Mouse (Mus musculus): Measurements from ENCODE around the gene Egr4. TPM values are rescaled to one million over a fixed set of nuclear protein-coding genes. Genes with fewer than 3 reads are reported as not detected.

Egr4 gene
- polyA plus RNA-seq, 1 experiment from 2014 or later, result not detected

- H3K36me3 ChIP-seq (ENCODE audit: control insufficient read depth, insufficient read depth, low read length), result no peaks in the 10 kb centered on the region
- WGBS, result 8% methylated on average over 6 of the region's 6 CpGs
- no peak overlapping the region for H3K27ac ChIP-seq (ENCODE audit: low read depth, low read length)
- H3K9ac ChIP-seq (ENCODE audit: low read length), result peak overlapping the region; percentile 72
- ATAC-seq (ENCODE audit: low FRiP score) (no peak), DNase-seq (ENCODE audit: low spot score, missing footprints) (no peak)
- peak overlapping the region; percentile 54 for H3K4me2 ChIP-seq
- H3K4me1 ChIP-seq (ENCODE audit: control insufficient read depth, insufficient read depth, low read length), result peaks cover 16% of the 10 kb centered on the region
- H3K9me3 ChIP-seq (ENCODE audit: control insufficient read depth, low read length), result no peaks in the 10 kb centered on the region
- peak overlapping the region; percentile 57 for H3K4me3 ChIP-seq (ENCODE audit: low read depth, low read length)
- peaks cover 9% of the 10 kb centered on the region for H3K27me3 ChIP-seq (ENCODE audit: control insufficient read depth, insufficient read depth, low read length)
These were observed 11.8 kb downstream of the Egr4 start for GRCm38 (mm10) chr6:85501571-85502102.

- no peak for ATAC-seq (ENCODE audit: low FRiP score)
- H3K9me3 ChIP-seq (ENCODE audit: control insufficient read depth, low read length), result no peaks in the 10 kb centered on the region
- WGBS, result 82% methylated on average over 1 of the region's 1 CpGs
- H3K4me3 ChIP-seq (ENCODE audit: low read depth, low read length), result no peak overlapping the region
- no peak overlapping the region for H3K27ac ChIP-seq (ENCODE audit: low read depth, low read length)
- peaks cover 9% of the 10 kb centered on the region for H3K27me3 ChIP-seq (ENCODE audit: control insufficient read depth, insufficient read depth, low read length)
- no peak overlapping the region for H3K4me2 ChIP-seq
- H3K36me3 ChIP-seq (ENCODE audit: control insufficient read depth, insufficient read depth, low read length), result no peaks in the 10 kb centered on the region
- no peak overlapping the region for H3K9ac ChIP-seq (ENCODE audit: low read length)
- DNase-seq (ENCODE audit: low spot score, missing footprints), result no peak
- peaks cover 16% of the 10 kb centered on the region for H3K4me1 ChIP-seq (ENCODE audit: control insufficient read depth, insufficient read depth, low read length)
These were observed 13.0 kb downstream of the Egr4 start for GRCm38 (mm10) chr6:85500416-85500815.

GRCm38 (mm10) chr6:85498147-85498546, 15.2 kb downstream of the Egr4 start:
- Histone ChIP-seq H3K4me2 (no peak overlapping the region), H3K9me3 (ENCODE audit: control insufficient read depth, low read length) (no peaks in the 10 kb centered on the region), H3K27ac (ENCODE audit: low read depth, low read length) (no peak overlapping the region), H3K4me3 (ENCODE audit: low read depth, low read length) (no peak overlapping the region), H3K27me3 (ENCODE audit: control insufficient read depth, insufficient read depth, low read length) (peaks cover under 1% of the 10 kb centered on the region), H3K9ac (ENCODE audit: low read length) (no peak overlapping the region), H3K36me3 (ENCODE audit: control insufficient read depth, insufficient read depth, low read length) (no peaks in the 10 kb centered on the region), H3K4me1 (ENCODE audit: control insufficient read depth, insufficient read depth, low read length) (peaks cover 14% of the 10 kb centered on the region)
- ATAC-seq (ENCODE audit: low FRiP score) (no peak), DNase-seq (ENCODE audit: low spot score, missing footprints) (no peak)
- WGBS, result 78% methylated on average over 9 of the region's 9 CpGs

- no peak overlapping the region for H3K9ac ChIP-seq (ENCODE audit: low read length)
- no peak for ATAC-seq (ENCODE audit: low FRiP score)
- DNase-seq (ENCODE audit: low spot score, missing footprints), result no peak
- H3K4me2 ChIP-seq, result no peak overlapping the region
- no peaks in the 10 kb centered on the region for H3K27me3 ChIP-seq (ENCODE audit: control insufficient read depth, insufficient read depth, low read length)
- H3K4me3 ChIP-seq (ENCODE audit: low read depth, low read length), result no peak overlapping the region
- no peaks in the 10 kb centered on the region for H3K36me3 ChIP-seq (ENCODE audit: control insufficient read depth, insufficient read depth, low read length)
- no peak overlapping the region for H3K27ac ChIP-seq (ENCODE audit: low read depth, low read length)
- H3K4me1 ChIP-seq (ENCODE audit: control insufficient read depth, insufficient read depth, low read length), result peaks cover 7% of the 10 kb centered on the region
- no peaks in the 10 kb centered on the region for H3K9me3 ChIP-seq (ENCODE audit: control insufficient read depth, low read length)
These were observed 16.4 kb downstream of the Egr4 start for GRCm38 (mm10) chr6:85496976-85497375.

GRCm38 (mm10) chr6:85491606-85492005, 21.8 kb downstream of the Egr4 start:
- 92% methylated on average over 3 of the region's 3 CpGs for WGBS
- no peak for ATAC-seq (ENCODE audit: low FRiP score)

GRCm38 (mm10) chr6:85490252-85490651, 23.1 kb downstream of the Egr4 start:
- H3K4me1 ChIP-seq (ENCODE audit: control insufficient read depth, insufficient read depth, low read length), result peaks cover 8% of the 10 kb centered on the region; the same call in 1 of the 2 replicates
- H3K9ac ChIP-seq (ENCODE audit: low read length), result no peak overlapping the region
- H3K36me3 ChIP-seq (ENCODE audit: control insufficient read depth, insufficient read depth, low read length), result no peaks in the 10 kb centered on the region
- H3K9me3 ChIP-seq (ENCODE audit: control insufficient read depth, low read length), result no peaks in the 10 kb centered on the region
- WGBS, result 88% methylated on average over 4 of the region's 4 CpGs
- ATAC-seq (ENCODE audit: low FRiP score), result no peak
- no peak overlapping the region for H3K4me2 ChIP-seq
- no peak overlapping the region for H3K4me3 ChIP-seq (ENCODE audit: low read depth, low read length)
- DNase-seq (ENCODE audit: low spot score, missing footprints), result no peak
- no peak overlapping the region for H3K27ac ChIP-seq (ENCODE audit: low read depth, low read length)
- H3K27me3 ChIP-seq (ENCODE audit: control insufficient read depth, insufficient read depth, low read length), result peaks cover 12% of the 10 kb centered on the region

More at GRCm38 (mm10) chr6:85491606-85492005, 21.8 kb downstream of the Egr4 start:
- H3K36me3 ChIP-seq (ENCODE audit: control insufficient read depth, insufficient read depth, low read length), result no peaks in the 10 kb centered on the region
- no peaks in the 10 kb centered on the region for H3K9me3 ChIP-seq (ENCODE audit: control insufficient read depth, low read length)
- H3K9ac ChIP-seq (ENCODE audit: low read length), result no peak overlapping the region
- no peak overlapping the region for H3K4me3 ChIP-seq (ENCODE audit: low read depth, low read length)
- H3K27ac ChIP-seq (ENCODE audit: low read depth, low read length), result no peak overlapping the region
- DNase-seq (ENCODE audit: low spot score, missing footprints), result no peak
- no peak overlapping the region for H3K4me2 ChIP-seq
- H3K27me3 ChIP-seq (ENCODE audit: control insufficient read depth, insufficient read depth, low read length), result no peaks in the 10 kb centered on the region
- H3K4me1 ChIP-seq (ENCODE audit: control insufficient read depth, insufficient read depth, low read length), result peaks cover 8% of the 10 kb centered on the region; the same call in 1 of the 2 replicates

GRCm38 (mm10) chr6:85489717-85490116, 23.7 kb downstream of the Egr4 start:
- Histone ChIP-seq H3K36me3 (ENCODE audit: control insufficient read depth, insufficient read depth, low read length) (no peaks in the 10 kb centered on the region), H3K4me1 (ENCODE audit: control insufficient read depth, insufficient read depth, low read length) (peaks cover 8% of the 10 kb centered on the region; the same call in 1 of the 2 replicates), H3K4me3 (ENCODE audit: low read depth, low read length) (no peak overlapping the region), H3K9ac (ENCODE audit: low read length) (no peak overlapping the region), H3K4me2 (no peak overlapping the region), H3K9me3 (ENCODE audit: control insufficient read depth, low read length) (no peaks in the 10 kb centered on the region), H3K27me3 (ENCODE audit: control insufficient read depth, insufficient read depth, low read length) (peaks cover 18% of the 10 kb centered on the region), H3K27ac (ENCODE audit: low read depth, low read length) (no peak overlapping the region)
- ATAC-seq (ENCODE audit: low FRiP score), result no peak
- no peak for DNase-seq (ENCODE audit: low spot score, missing footprints)
- WGBS, result 78% methylated on average over 3 of the region's 3 CpGs

GRCm38 (mm10) chr6:85488510-85488909, 24.9 kb downstream of the Egr4 start:
- H3K36me3 ChIP-seq (ENCODE audit: control insufficient read depth, insufficient read depth, low read length), result no peaks in the 10 kb centered on the region
- peaks cover 15% of the 10 kb centered on the region; the same call in 1 of the 2 replicates for H3K4me1 ChIP-seq (ENCODE audit: control insufficient read depth, insufficient read depth, low read length)
- no peak overlapping the region for H3K4me2 ChIP-seq
- H3K27ac ChIP-seq (ENCODE audit: low read depth, low read length), result no peak overlapping the region; the same call in 1 of the 2 replicates
- DNase-seq (ENCODE audit: low spot score, missing footprints), result no peak
- peaks cover 30% of the 10 kb centered on the region for H3K27me3 ChIP-seq (ENCODE audit: control insufficient read depth, insufficient read depth, low read length)
- no peak overlapping the region for H3K4me3 ChIP-seq (ENCODE audit: low read depth, low read length)
- ATAC-seq (ENCODE audit: low FRiP score), result peak; percentile 52
- no peak overlapping the region for H3K9ac ChIP-seq (ENCODE audit: low read length)
- 30% methylated on average over 4 of the region's 4 CpGs for WGBS
- H3K9me3 ChIP-seq (ENCODE audit: control insufficient read depth, low read length), result no peaks in the 10 kb centered on the region

GRCm38 (mm10) chr6:85485738-85486137, 27.7 kb downstream of the Egr4 start:
- no peaks in the 10 kb centered on the region for H3K36me3 ChIP-seq (ENCODE audit: control insufficient read depth, insufficient read depth, low read length)
- no peak overlapping the region for H3K4me3 ChIP-seq (ENCODE audit: low read depth, low read length)
- ATAC-seq (ENCODE audit: low FRiP score) (no peak), DNase-seq (ENCODE audit: low spot score, missing footprints) (no peak)
- peaks cover 15% of the 10 kb centered on the region; the same call in 1 of the 2 replicates for H3K4me1 ChIP-seq (ENCODE audit: control insufficient read depth, insufficient read depth, low read length)
- peaks cover 36% of the 10 kb centered on the region for H3K27me3 ChIP-seq (ENCODE audit: control insufficient read depth, insufficient read depth, low read length)
- no peak overlapping the region for H3K27ac ChIP-seq (ENCODE audit: low read depth, low read length)
- 81% methylated on average over 2 of the region's 2 CpGs for WGBS
- no peak overlapping the region for H3K4me2 ChIP-seq
- H3K9me3 ChIP-seq (ENCODE audit: control insufficient read depth, low read length), result no peaks in the 10 kb centered on the region
- H3K9ac ChIP-seq (ENCODE audit: low read length), result no peak overlapping the region
